Mouse (Mus musculus) cortical plate, adult 2 months (tissue): ENCODE measurements around the gene Gm5767.

Source experiments
- CTCF ChIP-seq: fragments of 200-500 bp; IDR thresholded peaks from 2 replicates; pipeline ENCODE4 v1.5.1; 2011; ENCODE audit warnings: mild to moderate bottlenecking, control low read depth, low read length; ENCODE audit not compliant: insufficient read depth; ENCODE audit errors: extremely low read depth
- POLR2A ChIP-seq: fragments of 200-500 bp; IDR thresholded peaks from 2 replicates; pipeline ENCODE4 v1.6.1; 2011; ENCODE audit warnings: mild to moderate bottlenecking, low read length, control low read depth; ENCODE audit not compliant: insufficient read depth; ENCODE audit errors: extremely low read depth

DNA sequence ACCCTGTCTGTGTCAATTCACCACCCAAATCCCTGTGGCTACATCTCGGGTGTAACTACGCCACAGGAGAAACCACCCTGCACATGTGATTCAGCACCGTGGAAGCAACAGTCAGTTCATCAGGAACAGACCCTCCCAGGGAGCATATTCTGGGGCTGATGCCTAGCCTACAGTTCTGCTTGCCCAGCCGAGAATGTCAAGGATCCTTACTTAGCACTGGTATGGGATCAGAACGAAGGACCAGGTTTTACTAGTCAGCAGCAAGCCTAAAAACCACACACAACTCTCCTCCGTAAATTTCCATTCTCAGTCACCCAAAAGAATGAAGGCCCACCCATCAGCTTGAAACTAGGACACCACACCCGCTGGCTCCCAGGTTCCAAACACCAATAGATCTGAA is 51.1 kb downstream of the Gm5767 start:
- TF ChIP-seq CTCF (no peak), POLR2A (no peak)
